8 mouse cellular contexts compared by ENCODE assay signal in genomic region chr11:33917574-33917973, GRCm38 (mm10). TPM values are rescaled to one million over a fixed set of nuclear protein-coding genes. Genes with fewer than 3 reads are reported as not detected.
DNase-seq lines count a peak whose midpoint lies in the region; ATAC-seq and TF ChIP-seq lines count a peak whose summit lies in the region.

No protein-coding gene starts in this region.

- no peak overlapping the region for H3K4me3 ChIP-seq in thymus, adult 2 months (ENCODE audit: control insufficient read depth, insufficient read depth, low read length)
- H3K4me3 ChIP-seq in limb, embryonic 13.5 days: no peak overlapping the region
- H3K4me3 ChIP-seq in stomach, postnatal 0 days (ENCODE audit: low read depth, low read length): no peak overlapping the region

- peaks cover 5% of the 10 kb centered on the region for H3K4me1 ChIP-seq in thymus, adult 2 months (replicated peaks; ENCODE audit: control insufficient read depth, insufficient read depth, low read length)
- H3K4me1 ChIP-seq in limb, embryonic 13.5 days: peaks cover 24% of the 10 kb centered on the region
- no peaks in the 10 kb centered on the region for H3K4me1 ChIP-seq in stomach, postnatal 0 days (replicated peaks; ENCODE audit: control insufficient read depth, insufficient read depth)

- H3K9me3 ChIP-seq in limb, embryonic 13.5 days: no peaks in the 10 kb centered on the region
- no peaks in the 10 kb centered on the region for H3K9me3 ChIP-seq in stomach, postnatal 0 days (ENCODE audit: control insufficient read depth, low read length)

- H3K36me3 ChIP-seq in thymus, adult 2 months (ENCODE audit: control insufficient read depth, insufficient read depth, low read length): no peaks in the 10 kb centered on the region
- H3K36me3 ChIP-seq in limb, embryonic 13.5 days: no peaks in the 10 kb centered on the region
- no peaks in the 10 kb centered on the region for H3K36me3 ChIP-seq in stomach, postnatal 0 days (ENCODE audit: control insufficient read depth, insufficient read depth, low read length)

- TF ChIP-seq CTCF in thymus, adult 2 months (IDR thresholded peaks at IDR 0.05; ENCODE audit: borderline replicate concordance, control insufficient read depth, extremely low read depth, insufficient read depth, low read length, poor library complexity): peak; percentile 96
- peak; percentile 97 for TF ChIP-seq CTCF in stomach, postnatal 0 days (IDR thresholded peaks at IDR 0.05; ENCODE audit: low read depth)

- peak; percentile 64; the same call in 1 of the 2 replicates for ATAC-seq in limb, embryonic 13.5 days (ENCODE audit: low FRiP score, low read depth)
- ATAC-seq in monocyte, adult 5-6 weeks (replicated peaks; ENCODE audit: insufficient number of reproducible peaks, low FRiP score, low TSS enrichment, poor library complexity, severe bottlenecking): 0 out of 2 replicates have a peak, but pooled peaks have one; percentile 44
- peak; percentile 54; the same call in 1 of the 2 replicates for ATAC-seq in stomach, postnatal 0 days (ENCODE audit: low FRiP score, low TSS enrichment)

- TF ChIP-seq POLR2A in thymus, adult 2 months (IDR thresholded peaks at IDR 0.05; ENCODE audit: control insufficient read depth, extremely low read depth, insufficient read depth, low read length, poor library complexity): no peak

- DNase-seq in thymus, adult 2 months: peak; percentile 67
- DNase-seq in thymus, adult 18-20 months: no peak
- peak; percentile 69 for DNase-seq in cerebellum, adult 8-10 months
- peak; percentile 31 to 86 for DNase-seq in frontal cortex, adult 2 months (ENCODE audit: extremely low spot score in 1 of 2, low spot score in 1 of 2)
- DNase-seq in induced T-regulatory cell, adult 2 months (ENCODE audit: low read depth): peak; percentile 73
- peak; percentile 76 for DNase-seq in stomach, postnatal 0 days (ENCODE audit: low spot score)

- no peak for TF ChIP-seq EP300 in stomach, postnatal 0 days (optimal IDR thresholded peaks at IDR 0.05)

- H3K9ac ChIP-seq in limb, embryonic 13.5 days: no peak overlapping the region
- no peak overlapping the region for H3K9ac ChIP-seq in stomach, postnatal 0 days (ENCODE audit: low read length)

- 43% methylated on average over 6 of the region's 6 CpGs for WGBS in thymus, adult 2 months
- WGBS in limb, embryonic 13.5 days: 22% methylated on average over 6 of the region's 6 CpGs
- 24% methylated on average over 6 of the region's 6 CpGs for WGBS in stomach, postnatal 0 days

- no peak overlapping the region for H3K27ac ChIP-seq in thymus, adult 2 months (ENCODE audit: control insufficient read depth, insufficient read depth, low read length)
- H3K27ac ChIP-seq in limb, embryonic 13.5 days: no peak overlapping the region
- no peak overlapping the region for H3K27ac ChIP-seq in stomach, postnatal 0 days (replicated peaks)

- no peak overlapping the region for H3K4me2 ChIP-seq in limb, embryonic 13.5 days (replicated peaks)
- H3K4me2 ChIP-seq in stomach, postnatal 0 days (replicated peaks; ENCODE audit: low read depth): no peak overlapping the region

- H3K27me3 ChIP-seq in thymus, adult 2 months (ENCODE audit: control insufficient read depth, insufficient read depth, low read length): no peaks in the 10 kb centered on the region
- H3K27me3 ChIP-seq in limb, embryonic 13.5 days: peaks cover 7% of the 10 kb centered on the region; the same call in 1 of the 2 replicates
- H3K27me3 ChIP-seq in stomach, postnatal 0 days (ENCODE audit: control insufficient read depth, insufficient read depth, low read length): no peaks in the 10 kb centered on the region

RNA-seq across cellular contexts. Expression of gene Kcnmb1, which starts 45.2 kb away (rescaled TPM):
- 0.45 and 0.50 TPM in 2 replicates for polyA plus RNA-seq in thymus, adult 2 months (2012; rRNA removed)
- 0.29 and 0.58 TPM in 2 replicates for polyA plus RNA-seq in frontal cortex, adult 2 months (2012; rRNA removed)
- 0.10 and 0.14 TPM in 2 replicates for polyA plus RNA-seq in limb, embryonic 13.5 days (2015; fragmentation: Nextera tagmentation; extraction: Ambion mirVana)
- 0.19 TPM in 1 of 3 replicates, not detected in the others for total RNA-seq in monocyte, adult 5-6 weeks (2017)
- 2.8 and 3.3 TPM in 2 replicates for polyA plus RNA-seq in stomach, postnatal 0 days (2015; fragmentation: Nextera tagmentation; extraction: Ambion mirVana)

Comparison
In these comparisons a context has a peak if more than half of its experiments do, and no peak if none do; other contexts are left out.
1. DNase-seq: peak in thymus, adult 2 months (single experiment), cerebellum, adult 8-10 months (single experiment), frontal cortex, adult 2 months (2 of 2), induced T-regulatory cell, adult 2 months (single experiment) and stomach, postnatal 0 days (single experiment); none in thymus, adult 18-20 months (0 of 2).
2. Peak in every context shown above with its lines, with median percentiles within 50 percentile points of each other: ATAC-seq.